Mouse (Mus musculus) ovary, postnatal 36 days (tissue): Measurements from ENCODE around the gene Mlf1.

Experiments used
- DNase-seq: peaks from one replicate; pipeline ENCODE4 v3.0.0; 2022; ENCODE audit warnings: low spot score, mixed read lengths

Gene Mlf1

DNA sequence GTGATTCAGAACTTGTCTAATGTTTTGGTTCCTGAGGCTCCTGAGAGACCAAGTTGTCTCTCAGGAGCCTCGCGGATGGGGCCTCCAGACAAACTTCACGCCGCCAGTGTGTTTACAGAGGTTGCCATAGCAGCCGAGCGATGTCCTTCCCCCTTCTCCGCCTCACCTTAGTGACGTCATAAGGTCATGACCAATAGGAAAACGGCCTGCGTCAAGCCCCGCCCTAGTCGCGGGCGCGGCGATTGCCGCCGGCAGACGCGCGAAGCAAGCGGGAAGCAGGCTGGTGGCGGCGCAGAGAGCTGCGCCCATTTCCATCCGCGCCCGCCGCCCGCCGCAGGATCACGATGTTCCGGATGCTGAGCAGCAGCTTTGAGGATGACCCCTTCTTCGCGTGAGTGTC lies at the start of gene Mlf1:
Gene Mlf1 (plus strand): TSS at position 226 of the 400 bp plus-strand sequence.
- DNase-seq = peak; percentile 90

DNA sequence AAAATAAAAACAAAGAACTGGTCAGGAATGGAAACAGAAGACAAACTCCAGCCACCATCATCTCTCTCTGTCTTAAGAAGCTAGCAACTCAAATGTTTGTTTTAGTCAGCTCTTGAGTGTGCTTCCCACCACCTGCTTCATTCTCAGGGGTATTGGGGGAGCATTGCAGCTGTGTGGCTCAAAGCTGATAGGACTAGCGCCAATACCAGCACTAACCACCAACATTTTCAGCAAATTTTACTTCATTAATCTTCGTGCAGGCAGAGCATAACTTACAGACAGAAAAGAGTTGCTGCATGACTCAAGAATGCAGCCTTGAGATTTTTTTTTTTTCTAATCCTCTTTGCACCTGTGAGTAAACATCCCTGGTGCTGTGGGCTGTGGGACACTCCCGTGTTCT lies 34.3 kb upstream of the Mlf1 start:
- DNase-seq = no peak

GRCm38 (mm10) chr3:67340921-67341320 lies 33.0 kb upstream of the Mlf1 start:
- DNase-seq = no peak

DNA sequence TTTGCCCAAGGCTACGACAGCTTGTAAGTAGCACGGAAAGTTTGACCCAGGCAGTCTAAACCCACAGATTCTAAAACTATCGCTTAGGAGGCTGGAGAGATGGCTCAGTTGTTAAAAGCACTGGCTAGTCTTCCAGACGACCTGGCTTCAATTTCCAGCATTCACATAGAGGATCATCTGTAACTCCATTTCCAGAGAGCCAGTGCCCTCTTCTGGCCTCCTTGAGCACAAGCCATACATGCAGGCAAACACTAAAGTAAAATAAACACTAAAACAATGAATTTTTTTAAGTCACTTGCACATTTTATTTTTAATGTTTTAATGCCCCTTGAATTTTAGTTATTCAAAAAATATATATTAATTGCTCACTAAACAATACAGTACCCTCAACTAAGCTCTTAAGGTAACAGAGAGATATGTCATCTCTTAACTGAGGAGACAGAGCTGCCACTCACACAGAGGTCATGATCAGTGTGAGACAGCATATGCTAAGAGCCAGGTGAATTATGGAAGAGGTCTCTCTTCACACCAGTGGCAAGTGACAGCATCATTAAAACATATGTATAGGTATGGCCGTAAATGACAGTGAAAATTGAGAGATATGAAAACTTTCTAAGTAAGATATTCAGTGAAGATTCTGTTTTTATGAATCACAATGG lies 30.8 kb upstream of the Mlf1 start:
- no peak for DNase-seq

DNA sequence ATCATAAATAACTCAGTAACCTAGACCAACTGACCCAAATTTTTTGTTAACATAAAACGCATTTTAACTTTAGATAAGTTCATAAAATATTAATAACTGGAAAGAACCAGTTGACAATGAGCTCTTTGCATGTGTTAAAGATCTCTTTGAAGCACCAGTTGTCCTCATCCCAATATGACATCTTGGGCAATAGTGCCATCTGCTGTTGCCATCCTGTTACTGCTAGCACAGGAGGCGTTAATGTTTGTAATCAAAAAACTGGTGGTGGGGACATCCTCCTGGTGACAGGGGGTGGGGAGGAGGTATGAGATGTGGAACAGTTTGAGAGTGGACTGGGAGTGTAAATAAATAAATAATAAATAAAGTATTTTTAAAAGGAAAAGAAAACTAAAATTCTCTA lies 29.3 kb upstream of the Mlf1 start:
- DNase-seq = peak; percentile 23

- no peak for DNase-seq
These were observed 27.2 kb upstream of the Mlf1 start for GRCm38 (mm10) chr3:67346674-67347073.

GRCm38 (mm10) chr3:67351406-67352127 lies 22.3 kb upstream of the Mlf1 start:
- no peak for DNase-seq

DNA sequence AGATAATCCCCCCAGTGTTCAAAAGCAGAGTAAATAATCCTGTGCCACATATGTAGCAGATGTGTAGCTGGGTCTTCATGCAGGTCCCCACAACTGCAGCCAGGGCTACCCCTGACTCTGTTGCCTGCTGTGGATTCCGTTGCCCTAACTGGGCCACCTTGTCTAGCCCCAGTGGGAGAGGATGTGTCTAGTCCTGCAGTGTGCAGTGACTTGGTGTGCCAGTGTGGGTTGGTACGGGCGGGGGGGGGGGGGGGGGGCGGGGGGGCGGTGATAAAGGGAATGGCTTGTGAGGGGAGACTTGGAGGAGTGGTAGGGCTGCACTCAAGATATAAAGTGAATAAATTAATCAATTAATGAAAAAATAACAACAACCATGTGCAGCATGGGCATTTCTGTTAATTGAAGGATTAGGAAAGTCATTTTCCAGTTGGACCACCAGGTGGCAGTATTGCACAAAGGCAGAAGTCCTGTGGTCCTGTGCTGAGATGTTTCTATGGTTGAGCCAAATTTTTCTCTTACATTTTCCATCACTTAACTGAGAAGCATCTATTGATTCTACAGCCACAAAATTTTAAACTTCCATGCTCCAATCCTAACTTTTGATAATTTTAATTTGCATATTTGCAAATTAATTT lies 21.7 kb upstream of the Mlf1 start:
- DNase-seq = no peak

DNA sequence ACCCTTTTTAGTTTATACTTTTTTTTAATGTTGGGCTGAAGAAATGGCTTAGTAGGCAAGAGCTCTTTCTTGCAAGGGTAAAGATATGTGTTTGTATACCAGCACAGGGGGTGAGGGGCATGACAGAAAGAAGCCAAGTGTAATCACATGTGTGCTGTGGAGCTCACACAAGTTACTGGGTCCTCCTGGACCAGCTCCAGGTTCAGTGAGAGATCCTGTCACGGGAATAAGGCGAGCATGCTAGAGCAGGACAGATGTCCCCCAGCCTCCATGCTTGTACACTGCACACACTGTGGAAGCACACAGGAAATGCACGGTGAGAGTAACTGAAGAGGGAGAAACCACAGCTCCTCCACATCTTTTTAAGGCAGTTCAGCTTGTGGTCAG lies 21.1 kb upstream of the Mlf1 start:
- DNase-seq = no peak

GRCm38 (mm10) chr3:67358376-67358775 lies 15.5 kb upstream of the Mlf1 start:
- DNase-seq = no peak

- DNase-seq = no peak
These were observed 7.6 kb upstream of the Mlf1 start for GRCm38 (mm10) chr3:67366087-67366892.

DNA sequence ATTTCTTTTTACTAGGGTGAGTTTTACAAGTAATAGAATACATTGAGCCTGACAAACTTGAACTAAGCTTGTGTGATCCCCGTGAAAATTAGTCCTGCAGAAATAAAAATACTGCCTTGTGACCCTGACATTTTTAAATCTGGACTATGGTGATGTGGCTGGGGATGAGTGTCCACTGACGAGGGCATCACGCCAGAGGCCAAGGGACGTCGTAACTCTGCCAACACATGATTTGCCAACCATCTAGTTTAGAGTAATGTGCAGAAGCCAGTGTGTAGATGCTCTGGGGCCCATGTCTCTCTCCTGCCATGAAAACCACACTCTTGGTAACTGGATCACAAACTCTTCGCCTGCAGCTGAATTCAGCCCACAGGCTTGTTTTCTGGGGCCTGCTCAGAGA lies 6.4 kb upstream of the Mlf1 start:
- DNase-seq = no peak

- no peak for DNase-seq
These were observed 4.4 kb upstream of the Mlf1 start for GRCm38 (mm10) chr3:67369407-67370079.

DNA sequence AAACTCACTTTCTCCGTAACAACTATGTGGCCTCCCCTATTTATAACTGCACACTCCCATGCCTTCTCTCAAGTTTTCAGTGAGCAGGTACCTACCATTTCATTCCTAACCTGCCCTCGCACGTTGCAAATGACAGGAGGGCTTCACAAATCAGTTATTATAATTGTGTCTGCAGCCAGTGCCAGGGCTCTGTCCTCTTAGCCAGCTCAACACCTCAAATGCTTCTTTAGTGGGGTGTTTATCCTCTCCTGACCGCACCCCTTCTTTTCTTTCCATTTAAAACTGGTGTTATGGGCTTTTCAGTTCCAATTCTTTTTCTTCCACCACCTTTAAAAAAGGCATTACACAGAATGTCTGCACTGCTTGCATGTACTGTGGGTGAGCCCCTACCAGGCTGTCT lies 1.7 kb upstream of the Mlf1 start:
- no peak for DNase-seq

GRCm38 (mm10) chr3:67372781-67373180 lies 1.1 kb upstream of the Mlf1 start:
- no peak for DNase-seq

DNA sequence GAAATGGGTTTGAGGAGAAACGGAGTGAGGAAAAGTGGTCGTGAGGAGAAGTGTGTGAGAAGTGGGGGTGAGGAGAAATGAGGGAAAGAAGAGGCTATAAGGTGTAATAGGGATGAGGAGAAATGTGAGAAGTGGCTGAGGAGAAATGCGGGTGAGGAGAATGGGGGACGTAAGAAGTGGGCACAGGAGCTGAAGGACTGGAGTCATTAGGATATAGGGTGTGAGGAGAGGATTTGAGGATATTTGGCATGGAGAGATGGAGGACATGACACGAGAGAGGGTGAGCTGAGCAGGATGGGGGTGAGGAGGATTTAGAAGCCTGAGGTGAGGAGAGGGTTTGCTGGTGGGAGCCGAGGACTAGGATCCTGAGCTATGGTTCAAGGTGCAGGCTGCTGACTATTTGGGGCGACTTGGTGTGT lies 472 bp downstream of the Mlf1 start:
- DNase-seq = no peak

- no peak for DNase-seq
These were observed 1.2 kb downstream of the Mlf1 start, which contains the start of gene Gm17402 for GRCm38 (mm10) chr3:67375063-67375462. Gene Gm17402, minus strand, starts transcription at chr3:67375163.

- DNase-seq = no peak
These were observed 4.3 kb downstream of the Mlf1 start for GRCm38 (mm10) chr3:67378215-67378614.

- no peak for DNase-seq
These were observed 55.6 kb downstream of the Mlf1 start for GRCm38 (mm10) chr3:67429338-67429998.

DNA sequence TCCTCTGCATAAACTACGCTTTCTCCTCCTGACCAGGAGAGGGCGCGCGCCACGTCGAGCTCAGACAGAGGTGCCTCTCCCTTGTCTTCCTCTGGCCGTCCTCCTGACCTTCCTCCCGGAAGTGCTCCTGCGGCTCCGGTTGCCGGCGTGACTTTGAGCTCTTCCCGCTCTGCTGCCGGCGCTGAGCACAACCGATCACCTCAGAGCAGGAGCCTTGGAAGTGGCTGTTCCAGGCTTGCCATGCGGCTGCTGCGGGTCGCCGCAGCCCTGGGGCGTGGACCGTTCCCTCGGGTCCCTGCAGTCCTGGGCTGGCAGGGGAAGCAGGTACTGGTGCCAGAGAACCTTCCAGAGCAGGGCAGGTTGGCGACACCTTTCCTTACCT lies 56.1 kb downstream of the Mlf1 start, which contains the start of gene Gfm1:
Gene Gfm1 (plus strand): TSS at position 98 of the 382 bp plus-strand sequence.
- peak; percentile 85 for DNase-seq

DNA sequence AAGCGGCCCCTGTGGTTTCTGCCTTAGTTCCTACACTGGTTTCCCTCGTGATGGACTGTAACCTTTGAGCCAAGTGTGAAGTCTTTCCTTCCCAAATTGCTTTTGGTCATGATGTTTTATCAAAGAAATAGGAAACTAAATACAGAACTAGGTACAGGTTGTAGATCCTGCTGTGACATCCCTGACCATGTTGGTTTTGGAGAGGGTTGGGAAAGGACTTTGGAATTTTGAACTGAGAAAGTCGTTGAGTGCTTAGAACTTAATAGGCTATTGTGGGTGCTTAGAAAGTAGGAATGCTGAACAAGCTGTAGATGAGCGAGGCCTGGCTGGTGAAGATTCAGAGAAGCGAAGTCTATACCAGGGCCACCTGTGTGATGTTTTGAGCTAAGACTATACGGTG lies 60.1 kb downstream of the Mlf1 start:
- no peak for DNase-seq
